Mouse (Mus musculus) CH12.LX (cell line): ENCODE results near the gene Rgl2.

Source experiments
- CTCF ChIP-seq, 2 experiments: IDR thresholded peaks in 1 of 2; conservative IDR thresholded peaks in 1 of 2; 2 replicates each; pipeline ENCODE4 v1.5.1; 2011 to 2012; ENCODE audit warnings: low read depth in 2 of 2, low read length in 2 of 2, improper control_type of control experiment in 1 of 2, inconsistent platforms in 1 of 2, mild to moderate bottlenecking in 1 of 2, moderate library complexity in 1 of 2
- EP300 ChIP-seq: IDR thresholded peaks from 2 replicates; pipeline ENCODE4 v1.6.1; 2011; ENCODE audit warnings: low read length, improper control_type of control experiment
- HCFC1 ChIP-seq: IDR thresholded peaks from 2 replicates; pipeline ENCODE4 v1.6.1; 2012; ENCODE audit warnings: low read depth, mild to moderate bottlenecking, inconsistent platforms, low read length, improper control_type of control experiment
- MAX ChIP-seq: IDR thresholded peaks from 2 replicates; pipeline ENCODE4 v1.6.1; 2011; ENCODE audit warnings: low read length, improper control_type of control experiment
- MXI1 ChIP-seq: IDR thresholded peaks from 2 replicates; pipeline ENCODE4 v1.6.1; 2011; ENCODE audit warnings: mild to moderate bottlenecking, low read depth, low read length, improper control_type of control experiment
- MYC ChIP-seq: IDR thresholded peaks from 2 replicates; pipeline ENCODE4 v1.6.1; 2011; ENCODE audit warnings: low read depth, mild to moderate bottlenecking, improper control_type of control experiment, low read length
- POLR2A ChIP-seq: IDR thresholded peaks from 2 replicates; pipeline ENCODE4 v1.6.1; 2011; ENCODE audit warnings: low read depth, mild to moderate bottlenecking, improper control_type of control experiment, low read length
- SMC3 ChIP-seq: IDR thresholded peaks from 2 replicates; pipeline ENCODE4 v1.6.1; 2011; ENCODE audit warnings: low read depth, low read length, improper control_type of control experiment
- USF2 ChIP-seq: conservative IDR thresholded peaks from 2 replicates; pipeline ENCODE4 v1.6.1; 2011; ENCODE audit warnings: low read depth, low read length, improper control_type of control experiment

GRCm38 (mm10) chr17:33920282-33921097 lies 8.9 kb upstream of the Rgl2 start:
- TF ChIP-seq POLR2A: no peak; the same call in 1 of the 2 replicates
- TF ChIP-seq MAX: peak; percentile 30; the same call in 1 of the 2 replicates
- TF ChIP-seq CTCF (conservative IDR thresholded peaks at IDR 0.05 in 1 of 2, IDR thresholded peaks at IDR 0.05 in 1 of 2; ENCODE audit: low read depth in 2 of 2, low read length in 2 of 2): peak; percentile 60 to 86
- TF ChIP-seq MXI1: peak; percentile 63; the same call in 1 of the 2 replicates
- TF ChIP-seq EP300: no peak; the same call in none of the 2 replicates
- TF ChIP-seq HCFC1: no peak
- 0 out of 2 replicates have a peak, but pooled peaks have one; percentile 45 for TF ChIP-seq MYC
- peak; percentile 48; the same call in 1 of the 2 replicates for TF ChIP-seq SMC3
- TF ChIP-seq USF2: no peak
